Mouse (Mus musculus) small intestine, adult 2 months (tissue): ENCODE measurements around the gene Thap8.

Source experiments
- CTCF ChIP-seq: fragments of 200-500 bp; IDR thresholded peaks from 2 replicates; pipeline ENCODE4 v1.5.1; 2012; ENCODE audit warnings: low read depth, mild to moderate bottlenecking, control low read depth, inconsistent platforms, low read length, moderate library complexity, mixed read lengths; ENCODE audit not compliant: insufficient replicate concordance, insufficient read length; ENCODE audit errors: extremely low read depth
- POLR2A ChIP-seq: fragments of 200-500 bp; IDR thresholded peaks from 2 replicates; pipeline ENCODE4 v1.6.1; 2012; ENCODE audit warnings: low read depth, mild to moderate bottlenecking, control low read depth, inconsistent platforms, low read length, moderate library complexity

- TF ChIP-seq CTCF (no peak), POLR2A (no peak)
These were observed 27.6 kb upstream of the Thap8 start for GRCm38 (mm10) chr7:30251956-30252954.
